Comparison of ENCODE assay signal across 15 mouse cellular contexts in the genomic region with DNA sequence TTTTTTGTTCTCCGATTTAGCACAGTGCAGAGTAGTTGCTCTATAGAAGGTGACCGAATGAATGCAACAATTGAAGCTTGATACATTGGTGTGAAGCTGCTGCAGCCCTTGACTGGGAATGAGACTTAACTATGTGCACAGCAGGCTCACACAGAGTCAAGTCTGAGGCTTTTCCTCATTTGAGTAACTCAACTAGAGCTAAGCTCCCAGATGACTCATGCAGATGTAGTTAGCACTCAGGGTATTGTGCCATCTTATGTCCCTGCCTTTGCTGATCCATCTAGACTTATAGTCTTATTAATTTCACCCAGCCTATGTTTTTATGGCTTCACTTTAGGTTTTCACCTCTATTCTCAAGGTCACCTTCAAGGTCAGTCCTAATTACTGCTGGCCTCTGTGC.
DNase-seq lines count a peak whose midpoint lies in the region; TF ChIP-seq lines count a peak whose summit lies in the region.
"Had no signal": no experiment of that assay in that cellular context is flagged by ENCODE, and none has a peak within 500 bp of the region (broad histone marks: within the 10 kb centered on the region; RNA-seq: fewer than 3 reads in every experiment).

No protein-coding gene starts in this region.

- H3K79me2 ChIP-seq in macrophage (ENCODE audit: inconsistent target) = no peaks in the 10 kb centered on the region

- H3K36me3 ChIP-seq in macrophage (ENCODE audit: inconsistent target) = no peaks in the 10 kb centered on the region
- H3K36me3 ChIP-seq in embryonic facial prominence, embryonic 10.5 days (replicated peaks) = no peaks in the 10 kb centered on the region
- H3K36me3 ChIP-seq: forebrain, embryonic 10.5 days; hindbrain, embryonic 12.5 days had no signal

- DNase-seq in 3T3-L1 (ENCODE audit: low read depth, low spot score) = peak; percentile 47
- DNase-seq in 416B (ENCODE audit: low read depth) = peak; percentile 19
- DNase-seq in cerebellum, postnatal 4 days (ENCODE audit: low spot score in 2 of 2) = no peak
- DNase-seq in cerebellum, adult 11 months = no peak
- DNase-seq in embryonic facial prominence, embryonic 10.5 days (ENCODE audit: low spot score) = no peak
- DNase-seq: adrenal gland, postnatal 10 days; cerebellum, adult 2 months; cerebellum, postnatal 14 days; gastrocnemius, postnatal 10 days; kidney, adult 18-20 months had no signal

- H3K4me3 ChIP-seq in bone marrow macrophage, adult 2 months (ENCODE audit: insufficient read depth, low read length) = no peak overlapping the region
- no peak overlapping the region for H3K4me3 ChIP-seq in macrophage (ENCODE audit: inconsistent target)
- H3K4me3 ChIP-seq in embryonic facial prominence, embryonic 10.5 days = no peak overlapping the region
- H3K4me3 ChIP-seq: erythroblast, embryonic 14.5 days; forebrain, embryonic 10.5 days; hindbrain, embryonic 12.5 days had no signal

- peaks cover 22% of the 10 kb centered on the region for H3K4me1 ChIP-seq in bone marrow macrophage, adult 2 months (ENCODE audit: control insufficient read depth, insufficient read depth, low read length)
- H3K4me1 ChIP-seq in embryonic facial prominence, embryonic 10.5 days = 0 out of 2 replicates have a peak, but pooled peaks cover 3% of the 10 kb centered on the region
- H3K4me1 ChIP-seq: hindbrain, embryonic 12.5 days had no signal

- no peak for TF ChIP-seq CTCF in bone marrow macrophage, adult 2 months (IDR thresholded peaks at IDR 0.05; ENCODE audit: low read depth, low read length)

- no peak for TF ChIP-seq POLR2A in bone marrow macrophage, adult 2 months (IDR thresholded peaks at IDR 0.05; ENCODE audit: borderline replicate concordance, low read depth, low read length)

- H3K27ac ChIP-seq in bone marrow macrophage, adult 2 months (ENCODE audit: insufficient read depth, low read depth, low read length) = peak overlapping the region; percentile 39
- H3K27ac ChIP-seq in macrophage = peak overlapping the region; percentile 77
- no peak overlapping the region for H3K27ac ChIP-seq in embryonic facial prominence, embryonic 10.5 days (replicated peaks)
- H3K27ac ChIP-seq: forebrain, embryonic 10.5 days; hindbrain, embryonic 12.5 days had no signal

- 94% methylated on average over 2 of the region's 2 CpGs for WGBS in macrophage (ENCODE audit: missing documents)
- 91% methylated on average over 2 of the region's 2 CpGs for WGBS in embryonic facial prominence, embryonic 10.5 days

- H3K9me3 ChIP-seq in embryonic facial prominence, embryonic 10.5 days = no peaks in the 10 kb centered on the region
- H3K9me3 ChIP-seq: forebrain, embryonic 10.5 days; hindbrain, embryonic 12.5 days had no signal

- H3K27me3 ChIP-seq in embryonic facial prominence, embryonic 10.5 days (replicated peaks; ENCODE audit: low read depth, poor library complexity, severe bottlenecking) = 0 out of 2 replicates have a peak, but pooled peaks cover 3% of the 10 kb centered on the region
- H3K27me3 ChIP-seq: hindbrain, embryonic 12.5 days had no signal

Comparison
In these comparisons a context has a peak if more than half of its experiments do, and no peak if none do; other contexts are left out.
1. DNase-seq: peak in 3T3-L1 (single experiment) and 416B (single experiment); none in cerebellum, postnatal 4 days (0 of 2), cerebellum, adult 11 months (single experiment) and embryonic facial prominence, embryonic 10.5 days (single experiment).